Mouse (Mus musculus) olfactory bulb, adult 2 months (tissue): ENCODE measurements around the gene Izumo2. TPM values are rescaled to one million over a fixed set of nuclear protein-coding genes. Genes with fewer than 3 reads are reported as not detected.
"Not testable (repeated sequence)": the region's sequence is repeated elsewhere in the genome, so short reads cannot be mapped to it uniquely, and the experiment has no call there.

Experiments used
- H3K27ac ChIP-seq: fragments of 200-500 bp; 2 replicates; pipeline ENCODE4 v1.5.1; 2012; ENCODE audit warnings: low read depth, low read length; ENCODE audit not compliant: insufficient read depth
- H3K4me1 ChIP-seq: fragments of 200-500 bp; 2 replicates; pipeline ENCODE4 v1.6.1; 2012; ENCODE audit warnings: low read length; ENCODE audit not compliant: control insufficient read depth, insufficient read depth
- H3K4me3 ChIP-seq: fragments of 200-500 bp; 2 replicates; pipeline ENCODE4 v1.5.1; 2012; ENCODE audit warnings: mild to moderate bottlenecking, low read depth, low read length, moderate library complexity; ENCODE audit not compliant: insufficient read depth
- CTCF ChIP-seq: fragments of 200-500 bp; IDR thresholded peaks from 2 replicates; pipeline ENCODE4 v1.5.1; 2012; ENCODE audit warnings: low read depth, mild to moderate bottlenecking, low read length, moderate library complexity; ENCODE audit not compliant: insufficient read depth
- POLR2A ChIP-seq: fragments of 200-500 bp; IDR thresholded peaks from 2 replicates; pipeline ENCODE4 v1.6.1; 2012; ENCODE audit warnings: mild to moderate bottlenecking, low read depth, low read length, moderate library complexity; ENCODE audit not compliant: insufficient read depth
- WGBS: fragments of 180-500 bp; shearing (Covaris S2); methylation state at CpG from one replicate; pipeline ENCODE4 v1.1.7; 2018; 5-methylcytosine and 5-hydroxymethylcytosine counted together
- polyA plus RNA-seq: library from polyadenylated mRNA; stranded (reverse); fragments of >200 nt; gene quantifications from 2 replicates; pipeline ENCODE4 v1.2.4, GENCODE M21; 2012; ENCODE audit warnings: low replicate concordance; ENCODE audit not compliant: missing spikeins, insufficient read depth, insufficient read length

The Izumo2 gene
- polyA plus RNA-seq, 1 experiment = not detected

DNA sequence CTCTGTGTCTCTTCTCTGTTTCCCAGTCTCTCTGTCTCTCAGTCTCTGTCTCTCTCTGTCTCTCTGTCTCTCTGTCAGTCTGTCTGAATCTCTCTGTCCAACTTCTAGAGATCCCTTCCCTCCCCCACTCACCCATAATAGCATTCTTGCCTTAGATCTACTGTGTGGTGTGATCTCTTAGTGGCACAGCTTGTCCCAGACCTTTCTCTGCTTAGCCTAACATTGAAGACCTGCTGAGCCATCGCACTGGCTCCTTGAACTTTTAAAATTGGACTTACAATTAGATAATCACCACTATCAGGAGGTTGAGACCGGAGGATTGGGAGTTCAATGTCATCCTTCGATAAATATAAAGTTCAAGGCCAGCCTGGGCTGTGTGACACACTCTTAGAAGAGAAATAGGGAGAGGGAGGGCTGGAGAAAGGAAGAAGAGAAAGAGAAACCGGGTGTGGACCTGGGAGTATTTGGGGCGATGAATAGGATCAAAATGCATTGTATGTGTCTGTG is 1.3 kb upstream of the Izumo2 start:
- 93% methylated on average over 5 of the region's 5 CpGs for WGBS

DNA sequence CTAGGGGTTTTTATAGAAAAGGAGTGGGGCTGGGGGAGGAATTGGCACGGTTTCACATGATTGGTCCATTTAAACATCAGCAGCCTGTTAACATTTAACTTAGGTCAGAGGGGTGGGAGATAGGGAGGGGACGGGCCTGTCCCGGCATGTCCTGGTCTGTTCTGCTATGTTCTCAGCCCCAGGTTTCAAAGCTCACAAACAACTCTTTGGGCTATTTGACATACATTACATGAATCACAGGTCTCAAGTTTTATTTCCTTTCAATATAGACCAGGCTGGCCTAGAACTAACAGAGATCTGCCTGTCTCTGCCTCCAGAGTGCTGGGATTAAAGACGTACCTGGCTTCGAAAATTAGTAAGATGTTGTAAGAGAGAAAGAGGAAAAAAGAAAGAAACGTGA is 449 bp upstream of the Izumo2 start:
- 91% methylated on average over 6 of the region's 6 CpGs for WGBS
- H3K27ac ChIP-seq, H3K4me1 ChIP-seq, H3K4me3 ChIP-seq: not testable (repeated sequence)

More for the DNA sequence above, 1.3 kb upstream of the Izumo2 start:
- Histone ChIP-seq H3K4me3 (no peak overlapping the region), H3K4me1 (no peaks in the 10 kb centered on the region), H3K27ac (no peak overlapping the region)
- TF ChIP-seq CTCF (no peak), POLR2A (no peak)

DNA sequence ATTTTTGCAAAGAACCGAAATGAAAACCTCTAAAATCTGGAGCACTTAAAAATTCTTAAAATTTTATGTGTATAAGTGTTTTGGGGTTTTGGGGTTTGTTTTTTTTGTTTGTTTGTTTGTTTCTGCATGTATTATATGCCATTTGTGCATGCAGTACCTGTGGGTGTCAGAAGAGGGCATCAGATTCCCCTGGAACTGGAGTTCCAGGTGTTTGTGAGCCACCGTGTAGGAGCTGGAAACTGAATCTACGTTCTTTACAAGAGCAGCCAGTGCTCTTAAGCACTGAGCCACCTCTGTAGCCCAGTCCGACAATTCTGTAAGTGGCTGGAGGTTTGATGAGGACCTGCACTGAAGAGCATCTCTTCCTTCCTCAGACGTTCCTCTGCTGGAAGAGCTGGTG is 1.3 kb downstream of the Izumo2 start:
- WGBS = 86% methylated on average over 5 of the region's 5 CpGs

DNA sequence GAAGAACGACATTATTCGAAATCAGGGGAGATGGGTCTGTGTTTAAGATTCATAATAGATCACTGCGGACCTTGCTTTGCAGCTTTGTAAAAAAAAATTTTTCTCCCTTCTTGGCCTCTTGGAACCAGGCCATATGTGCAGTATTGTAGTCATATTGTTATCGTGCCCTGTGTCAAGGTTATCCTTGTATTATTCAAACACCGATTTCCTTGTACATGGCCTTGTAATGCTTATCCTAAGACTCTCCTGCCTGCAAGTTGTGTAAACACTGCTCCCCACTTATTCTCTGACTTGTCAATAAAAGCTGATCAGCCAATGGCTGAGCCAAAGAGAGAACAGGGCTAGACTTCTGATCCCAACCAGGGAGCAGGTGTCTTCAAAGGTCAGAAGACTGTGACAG is 13.5 kb downstream of the Izumo2 start:
- Histone ChIP-seq H3K4me1 (peaks cover 4% of the 10 kb centered on the region), H3K27ac (no peak overlapping the region), H3K4me3 (no peak overlapping the region)
- TF ChIP-seq POLR2A (no peak), CTCF (no peak)
- WGBS = 77% methylated on average over 5 of the region's 5 CpGs

More for the DNA sequence above, 1.3 kb downstream of the Izumo2 start:
- no peak overlapping the region for H3K4me3 ChIP-seq
- no peak overlapping the region for H3K27ac ChIP-seq
- no peaks in the 10 kb centered on the region for H3K4me1 ChIP-seq
- TF ChIP-seq POLR2A (no peak), CTCF (no peak)

DNA sequence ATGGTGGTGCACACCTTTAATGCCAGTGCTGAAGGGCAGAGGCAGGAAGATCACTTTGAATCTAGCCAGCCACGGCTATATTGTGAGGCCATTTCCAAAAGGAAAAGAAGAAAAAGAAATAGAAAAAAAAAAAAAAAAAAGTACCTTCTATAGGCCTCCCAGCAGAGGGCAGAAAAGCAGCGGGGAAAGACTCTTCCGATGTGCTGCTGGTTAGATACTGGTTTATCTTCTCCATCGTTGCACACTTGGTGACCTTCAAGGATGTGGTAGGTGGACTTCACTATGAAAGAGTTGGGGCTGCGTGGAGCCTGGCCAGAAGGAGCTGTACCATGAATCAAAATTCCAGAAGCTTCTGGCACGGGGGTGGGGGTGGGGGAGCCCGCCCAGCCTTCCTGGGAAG is 15.8 kb downstream of the Izumo2 start:
- 17% methylated on average over 7 of the region's 7 CpGs for WGBS
- Histone ChIP-seq H3K4me3 (no peak overlapping the region), H3K4me1 (peaks cover 4% of the 10 kb centered on the region), H3K27ac (no peak overlapping the region)
- TF ChIP-seq POLR2A (no peak), CTCF (no peak)

DNA sequence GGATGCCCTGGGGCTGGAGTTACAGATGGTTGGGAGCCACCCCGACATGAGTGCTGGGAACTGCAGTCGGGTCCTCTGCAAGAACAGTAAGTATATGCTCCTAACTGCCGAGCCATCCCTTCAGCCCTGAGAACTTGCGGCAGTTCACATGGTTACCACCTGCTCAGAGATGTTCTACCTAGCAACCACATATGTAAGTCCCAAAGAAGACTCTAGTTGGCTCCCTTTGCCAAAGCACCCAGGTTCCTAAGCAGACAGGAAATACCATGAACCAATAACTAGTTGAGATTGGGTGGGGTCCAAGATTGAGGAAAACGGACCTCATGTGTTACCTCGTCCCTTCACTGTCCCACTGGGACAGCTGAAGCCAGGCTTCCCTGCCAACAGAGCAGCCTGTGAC is 17.8 kb downstream of the Izumo2 start:
- Histone ChIP-seq H3K27ac (no peak overlapping the region), H3K4me1 (peaks cover 4% of the 10 kb centered on the region), H3K4me3 (no peak overlapping the region)
- TF ChIP-seq CTCF = no peak
- no peak for TF ChIP-seq POLR2A
- 45% methylated on average over 6 of the region's 6 CpGs for WGBS

DNA sequence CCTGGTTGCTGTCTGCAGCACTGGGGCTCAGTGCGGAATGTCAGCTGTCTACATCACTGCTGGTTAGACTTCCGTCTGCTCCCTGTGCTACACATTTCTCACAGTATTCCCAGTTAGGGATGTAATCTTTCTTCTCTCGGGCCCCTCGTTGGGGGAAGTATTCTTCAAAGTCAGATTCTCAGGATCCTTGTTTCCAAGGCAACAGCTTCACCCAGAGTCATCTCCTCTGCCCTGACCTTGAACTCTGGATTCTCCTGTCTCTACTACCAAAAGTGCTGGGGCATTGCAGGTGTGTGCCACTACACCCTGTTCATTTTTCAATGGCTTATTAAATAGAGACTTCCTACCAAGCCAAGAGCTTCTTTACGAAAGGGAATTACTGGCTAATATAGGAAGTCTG is 18.6 kb downstream of the Izumo2 start:
- Histone ChIP-seq H3K4me3 (no peak overlapping the region), H3K4me1 (peaks cover 4% of the 10 kb centered on the region), H3K27ac (no peak overlapping the region)
- no peak for TF ChIP-seq CTCF
- no peak for TF ChIP-seq POLR2A
- WGBS = 59% methylated on average over 5 of the region's 5 CpGs

DNA sequence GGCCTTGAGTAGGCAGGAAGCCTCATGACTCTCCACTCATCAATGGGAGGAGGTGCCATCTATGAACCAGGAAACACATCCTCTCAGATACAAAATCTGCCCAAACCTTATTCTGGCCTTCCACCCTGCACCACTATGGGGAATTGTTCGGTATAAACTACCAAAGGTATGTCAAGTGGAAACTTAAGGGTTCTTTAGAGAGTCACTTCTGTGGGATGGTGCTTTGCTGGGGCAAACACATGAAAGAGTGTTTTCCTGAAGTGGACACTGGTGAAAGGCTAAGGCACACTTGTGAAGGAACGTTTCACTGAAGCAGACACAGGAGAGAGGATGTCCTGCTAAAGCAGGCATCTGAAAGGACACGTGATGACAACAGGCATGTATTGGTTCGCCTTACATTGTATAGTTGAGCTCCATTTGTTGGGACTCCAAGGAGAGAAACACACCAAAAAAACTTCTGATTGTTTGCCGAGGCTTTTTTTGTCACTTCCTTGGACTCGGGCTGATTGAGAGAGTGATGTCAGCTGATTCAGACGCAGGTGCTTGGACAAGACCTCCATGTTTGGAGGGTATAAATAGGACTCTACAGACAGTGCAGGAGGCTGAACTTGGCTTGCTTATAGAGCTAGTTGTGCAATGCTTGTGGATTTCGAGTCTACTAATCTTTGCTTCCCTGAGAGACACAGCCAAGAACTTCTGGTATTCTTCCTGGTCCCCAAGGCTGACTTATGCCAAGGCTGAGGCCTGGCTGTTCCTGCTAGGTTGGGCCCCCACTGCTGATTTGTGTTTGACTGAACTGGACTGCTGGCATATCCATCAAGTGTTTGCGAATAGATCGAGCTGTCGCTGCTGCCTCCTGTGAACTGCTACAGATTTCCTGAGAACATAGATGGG is 19.8 kb downstream of the Izumo2 start:
- Histone ChIP-seq H3K27ac (no peak overlapping the region), H3K4me3 (no peak overlapping the region), H3K4me1 (peaks cover 4% of the 10 kb centered on the region)
- TF ChIP-seq POLR2A (no peak), CTCF (no peak)
- WGBS = 88% methylated on average over 11 of the region's 11 CpGs

DNA sequence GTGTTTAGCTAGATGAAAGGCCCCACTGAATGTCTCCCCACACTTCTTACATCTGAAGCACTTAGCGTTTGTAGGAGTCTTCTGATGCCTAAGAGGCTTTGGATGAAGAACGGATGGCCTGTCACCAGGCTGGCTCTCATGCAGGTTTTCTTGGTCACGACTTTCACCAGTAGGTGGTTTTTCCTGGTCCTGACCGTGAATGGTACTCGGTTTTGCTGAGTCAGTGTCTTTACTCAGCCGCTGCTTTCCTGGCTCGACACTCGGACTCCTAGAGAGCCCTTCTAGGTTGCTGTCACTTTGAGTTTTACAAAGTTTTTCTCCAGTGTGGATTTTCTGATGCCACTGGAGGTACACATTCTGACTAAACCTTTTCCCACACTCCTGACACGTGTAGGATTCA is 25.2 kb downstream of the Izumo2 start:
- TF ChIP-seq CTCF = no peak
- no peak for TF ChIP-seq POLR2A
- Histone ChIP-seq H3K27ac (no peak overlapping the region), H3K4me1 (no peaks in the 10 kb centered on the region), H3K4me3 (no peak overlapping the region)
- WGBS = 90% methylated on average over 9 of the region's 9 CpGs
